Mouse (Mus musculus) testis, postnatal 14 days (tissue): ENCODE measurements around the gene Ephb2.
A peak's percentile ranks its signal among the peaks of the same experiment; 100 is the strongest.

ENCODE experiments used
- DNase-seq: peaks from one replicate; pipeline ENCODE4 v3.0.0; 2021; ENCODE audit warnings: low spot score

Gene Ephb2

GRCm38 (mm10) chr4:136651357-136651811 lies 184.4 kb downstream of the Ephb2 start:
- no peak for DNase-seq

DNA sequence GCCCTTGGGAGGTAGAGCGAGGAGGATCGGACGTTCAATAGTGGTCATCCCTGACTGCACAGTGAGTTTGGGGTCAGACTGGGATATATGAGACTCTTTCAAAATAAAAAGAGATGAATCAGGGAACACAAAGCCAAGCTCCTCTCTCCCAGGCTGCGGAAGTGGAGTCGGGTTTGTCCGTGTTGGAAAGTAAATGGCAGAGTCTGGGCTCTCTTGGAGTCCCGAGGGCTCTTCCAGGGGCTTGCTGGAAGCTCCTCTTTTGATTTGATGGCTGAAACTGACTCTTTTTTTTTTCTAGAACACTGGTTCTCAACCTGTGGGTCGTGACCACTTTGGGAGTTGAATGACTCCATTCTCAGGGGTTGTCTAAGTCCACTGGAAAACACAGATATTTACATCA lies 185.5 kb downstream of the Ephb2 start:
- no peak for DNase-seq

DNA sequence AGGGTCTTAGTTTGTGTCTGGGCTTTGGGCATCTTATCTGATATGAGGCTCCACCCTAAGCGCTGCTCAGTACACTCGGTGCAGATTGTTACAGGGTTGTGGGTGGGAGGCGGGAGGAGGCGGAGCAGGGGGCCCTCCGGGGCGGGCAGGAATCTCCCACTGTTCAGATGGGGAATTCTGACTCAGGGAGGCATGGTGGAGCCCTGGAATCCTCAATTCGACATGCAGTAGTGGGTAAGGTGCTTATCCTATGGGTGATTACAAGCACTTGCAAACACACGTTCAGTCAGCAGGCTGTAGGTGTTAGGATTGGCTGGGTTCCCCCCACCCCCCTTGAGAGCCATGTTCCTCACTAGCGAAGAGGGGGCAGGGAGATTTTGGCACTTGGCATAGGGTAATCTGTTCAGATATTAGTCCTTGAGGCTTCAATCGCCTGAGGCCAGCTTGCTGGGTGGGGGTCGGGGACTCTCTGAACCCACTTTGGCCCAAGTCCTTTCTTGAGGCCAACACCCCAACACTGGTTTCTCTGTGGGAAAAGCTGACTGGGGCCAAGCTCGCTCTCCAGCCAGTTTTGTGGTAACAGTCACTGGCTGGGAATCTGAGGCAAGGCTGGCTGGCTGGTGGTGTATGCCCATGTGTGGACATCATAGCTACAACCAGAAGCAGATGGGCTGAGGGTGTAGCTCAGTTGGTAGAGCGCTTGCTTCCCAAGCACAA lies 186.2 kb downstream of the Ephb2 start:
- no peak for DNase-seq

DNA sequence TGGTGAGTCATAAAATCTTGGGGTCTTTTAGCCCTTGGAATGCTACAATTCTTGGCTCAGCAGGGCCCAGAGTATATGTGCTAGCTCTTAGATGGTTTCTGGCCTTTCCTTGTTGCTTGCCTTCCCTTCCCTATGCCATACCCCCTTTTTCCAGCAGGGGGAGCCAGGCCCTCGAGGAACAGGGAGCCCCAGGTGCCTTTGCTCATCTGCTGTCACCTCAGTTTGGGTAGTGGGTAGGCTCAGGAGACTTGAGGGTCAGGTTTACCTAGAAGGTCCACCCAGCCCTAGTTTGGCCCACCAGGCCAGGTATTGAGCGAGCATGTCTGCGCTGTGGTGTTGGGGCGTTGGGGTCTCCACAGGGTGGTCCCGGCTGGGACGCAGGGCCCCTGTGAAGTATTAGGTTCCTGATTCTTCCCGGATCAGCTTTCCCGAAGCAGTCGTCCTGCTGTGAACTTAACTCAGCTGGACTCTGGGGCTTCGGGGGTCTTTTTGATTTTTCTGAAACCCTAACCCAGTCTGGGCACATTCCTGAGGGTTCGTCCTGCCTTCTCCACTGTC lies 186.8 kb downstream of the Ephb2 start:
- DNase-seq = peak; percentile 81

DNA sequence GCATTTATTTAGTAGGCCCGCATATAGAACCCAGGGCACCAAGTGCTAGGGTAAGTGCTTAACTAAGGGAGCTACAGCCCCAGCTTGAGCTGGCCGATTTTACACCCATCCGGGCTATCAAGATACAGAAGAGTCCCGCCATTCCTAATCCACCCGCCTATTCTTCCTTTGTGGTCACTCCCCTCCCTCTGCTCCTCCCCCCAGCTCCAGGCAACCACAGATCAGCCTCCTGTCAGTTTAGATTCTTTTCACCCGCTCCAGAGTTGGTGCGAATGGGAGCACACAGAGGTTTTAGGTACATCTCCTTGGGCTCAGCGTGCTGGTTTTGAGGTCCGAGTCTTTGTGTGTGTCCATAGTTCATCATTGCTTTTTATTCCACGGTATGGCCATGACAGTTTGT lies 196.9 kb downstream of the Ephb2 start:
- no peak for DNase-seq

DNA sequence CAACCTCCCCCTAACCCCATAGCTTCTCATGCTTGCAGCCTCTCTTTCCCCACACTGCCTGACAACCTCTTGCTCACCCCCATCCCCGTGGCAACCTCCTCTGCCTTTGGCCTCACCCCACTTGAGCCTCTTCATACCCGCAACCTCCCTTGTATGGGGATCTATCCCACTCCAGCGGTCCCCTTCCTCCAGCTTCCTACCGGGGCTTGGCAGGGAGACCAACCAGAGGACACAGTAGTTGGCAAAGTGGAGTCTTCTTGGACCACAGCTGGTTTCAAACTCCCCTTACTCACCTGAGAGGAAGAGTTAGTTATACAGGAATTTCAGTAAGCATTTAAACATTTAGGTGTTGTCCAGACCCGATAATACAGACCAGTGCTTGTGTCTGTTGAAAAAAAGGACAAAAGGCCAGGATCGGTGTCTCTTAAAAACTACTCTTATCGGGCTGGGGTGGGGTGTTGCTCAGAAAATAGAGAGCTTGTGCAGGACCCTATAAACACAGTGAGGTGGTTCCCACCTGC lies 197.5 kb downstream of the Ephb2 start:
- no peak for DNase-seq

DNA sequence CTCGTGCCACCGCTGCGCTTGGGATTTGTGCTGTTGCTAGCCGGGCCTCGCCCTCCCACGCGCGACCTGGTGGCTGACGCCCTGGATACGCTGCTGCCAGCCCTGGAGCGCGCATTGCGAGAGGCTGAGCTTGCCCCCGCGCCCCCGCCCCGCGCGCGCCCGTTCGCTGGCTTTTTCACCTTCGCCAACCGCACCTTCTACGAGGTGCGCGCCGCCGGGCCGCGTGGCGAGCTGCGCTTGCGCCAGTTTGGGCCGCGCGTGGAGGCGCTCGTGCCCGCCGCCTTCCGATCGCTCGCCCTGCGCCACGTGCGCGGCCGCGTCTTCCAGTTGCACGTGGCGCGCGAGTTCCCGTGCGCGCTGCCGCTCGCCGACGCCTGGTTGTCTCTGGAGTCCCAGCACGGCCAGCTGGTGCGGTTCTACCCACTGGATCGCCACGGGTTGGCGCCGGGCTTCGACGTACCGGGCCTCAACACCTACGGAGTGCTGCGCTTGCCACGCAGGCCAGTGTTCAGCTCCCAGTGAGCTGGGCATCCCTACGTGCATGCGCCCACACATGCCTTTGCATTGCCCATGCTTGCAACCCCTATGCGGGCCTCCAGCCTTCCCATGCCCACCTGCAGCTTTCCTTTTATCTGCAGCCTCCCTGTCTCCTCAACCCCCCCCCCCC lies 198.1 kb downstream of the Ephb2 start:
- peak; percentile 59 for DNase-seq

DNA sequence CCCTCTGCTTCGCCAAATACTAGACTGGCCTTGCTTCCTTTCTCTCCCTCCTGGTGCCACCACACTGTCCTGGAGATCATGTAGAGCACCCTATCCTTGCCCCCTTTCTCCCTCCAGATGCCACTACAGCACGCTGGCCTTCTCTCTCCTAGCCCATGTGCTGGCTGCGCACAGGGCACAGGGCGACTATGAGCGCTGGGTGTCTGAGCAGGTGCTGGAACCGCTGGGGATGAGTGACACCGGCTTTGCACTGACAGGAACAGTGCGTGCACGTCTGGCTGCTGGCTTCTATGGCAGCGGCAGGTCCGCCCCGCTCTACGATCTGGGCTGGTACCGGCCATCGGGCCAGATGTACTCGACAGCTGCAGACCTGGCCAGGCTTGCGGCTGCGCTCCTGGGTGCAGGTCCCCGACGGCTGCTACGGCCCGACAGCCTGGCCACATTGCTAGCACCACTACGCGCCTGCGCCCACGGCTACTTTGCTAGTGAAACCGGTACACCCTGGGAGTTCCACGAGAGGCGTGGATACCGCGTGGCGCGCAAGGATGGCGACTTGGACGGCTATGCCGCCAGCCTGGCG lies 198.7 kb downstream of the Ephb2 start:
- peak; percentile 30 for DNase-seq

DNA sequence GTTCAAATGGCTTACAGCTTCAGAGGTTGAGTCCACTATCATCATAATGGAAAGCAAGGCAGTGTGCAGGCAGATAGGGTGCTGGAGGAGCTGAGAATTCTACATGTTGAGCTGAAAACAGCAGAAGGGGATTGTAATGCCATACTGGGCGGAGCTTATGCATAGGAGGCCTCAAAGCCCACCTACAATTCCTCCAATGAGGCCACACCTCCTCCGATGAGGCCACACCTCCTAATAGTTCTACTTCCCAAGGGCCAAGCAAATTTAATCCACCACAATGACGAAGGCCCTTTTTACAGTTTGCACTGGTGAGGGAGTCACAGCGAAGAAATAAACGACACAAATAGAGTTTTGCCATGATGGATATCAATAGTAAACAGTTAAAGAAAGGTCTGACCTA lies 199.3 kb downstream of the Ephb2 start:
- DNase-seq = no peak

DNA sequence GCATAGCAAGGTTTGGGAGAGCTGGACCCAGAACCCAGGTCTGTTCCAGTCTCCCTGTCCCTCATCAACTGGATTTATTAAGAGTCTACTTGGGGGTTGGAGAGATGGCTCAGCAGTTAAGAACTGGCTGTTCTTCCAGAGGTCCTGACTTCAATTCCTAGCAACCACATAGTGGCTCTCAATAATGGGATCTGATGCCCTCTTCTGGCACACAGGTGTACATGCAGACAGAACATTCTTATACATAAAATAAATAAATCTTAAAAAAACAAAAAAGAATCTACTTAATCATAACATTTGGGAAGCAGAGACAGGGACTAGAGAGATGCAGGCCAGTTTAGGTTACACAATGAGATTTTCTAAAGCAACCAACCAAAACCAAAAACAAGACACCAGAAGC lies 199.8 kb downstream of the Ephb2 start:
- DNase-seq = no peak

GRCm38 (mm10) chr4:136631237-136631994 lies 204.4 kb downstream of the Ephb2 start:
- DNase-seq = no peak

DNA sequence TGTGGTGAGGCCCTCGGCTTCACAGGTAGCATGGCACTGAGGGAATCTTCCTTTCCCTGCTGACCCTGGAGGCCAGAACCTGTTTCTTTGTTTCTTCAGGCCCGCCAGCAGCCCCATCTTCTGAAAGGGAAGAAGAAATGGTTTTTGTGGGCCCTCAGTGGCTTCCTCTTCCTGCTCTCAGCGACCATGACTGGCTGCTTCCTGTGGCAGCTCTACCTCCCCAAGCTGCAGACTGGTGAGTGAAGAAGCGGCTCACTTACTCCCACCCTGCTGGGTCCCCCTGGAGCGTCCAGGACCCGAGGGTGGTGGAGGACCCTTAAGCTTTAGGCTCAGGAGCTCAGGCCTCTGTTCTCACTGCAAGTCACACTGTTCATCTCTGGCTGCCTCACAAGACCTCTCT lies 209.2 kb downstream of the Ephb2 start:
- no peak for DNase-seq

DNA sequence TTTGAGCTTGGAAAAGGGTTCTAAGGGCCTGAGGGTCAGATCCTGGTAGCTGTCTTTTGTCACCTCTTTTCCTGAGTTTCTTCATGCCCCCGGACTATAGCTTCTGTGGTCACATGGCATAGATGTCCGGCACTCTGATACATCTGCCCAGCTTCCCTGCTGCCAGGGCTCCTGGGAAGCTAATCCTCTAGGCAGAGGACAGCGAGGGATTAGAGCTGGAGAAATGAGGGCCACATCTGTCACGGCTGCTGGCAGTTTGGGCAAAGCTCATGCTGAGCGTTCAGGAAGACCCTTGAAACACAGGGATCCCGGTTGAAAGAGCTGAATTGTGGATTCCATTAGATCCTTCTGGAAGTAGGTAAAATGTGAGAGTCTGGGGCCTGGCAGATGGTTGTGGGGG lies 213.4 kb downstream of the Ephb2 start, which contains the start of gene Lactbl1:
Gene Lactbl1 (plus strand): TSS at position 234 of the 400 bp plus-strand sequence.
- DNase-seq = no peak

DNA sequence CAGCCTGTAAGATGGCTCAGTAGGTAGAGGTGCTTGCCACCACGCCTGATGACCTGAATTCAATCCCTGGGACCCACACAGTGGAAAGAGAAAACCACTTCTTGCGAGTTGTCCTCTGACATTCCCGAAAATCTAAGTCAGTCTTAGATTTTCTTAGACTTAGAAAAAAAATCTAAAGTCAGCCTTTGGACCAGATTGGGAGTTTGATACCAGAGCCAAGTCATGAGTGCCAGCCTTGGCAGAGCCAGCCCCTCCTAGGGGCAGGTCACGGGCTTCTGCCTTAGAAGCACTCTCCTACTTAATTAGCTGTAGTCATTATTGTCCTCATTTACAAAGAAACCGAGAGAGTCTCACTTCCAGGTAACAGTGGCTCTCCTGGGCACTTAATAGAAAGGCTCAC lies 213.8 kb downstream of the Ephb2 start:
- DNase-seq = no peak

- no peak for DNase-seq
Observed at GRCm38 (mm10) chr4:136621336-136621735, 214.5 kb downstream of the Ephb2 start.

DNA sequence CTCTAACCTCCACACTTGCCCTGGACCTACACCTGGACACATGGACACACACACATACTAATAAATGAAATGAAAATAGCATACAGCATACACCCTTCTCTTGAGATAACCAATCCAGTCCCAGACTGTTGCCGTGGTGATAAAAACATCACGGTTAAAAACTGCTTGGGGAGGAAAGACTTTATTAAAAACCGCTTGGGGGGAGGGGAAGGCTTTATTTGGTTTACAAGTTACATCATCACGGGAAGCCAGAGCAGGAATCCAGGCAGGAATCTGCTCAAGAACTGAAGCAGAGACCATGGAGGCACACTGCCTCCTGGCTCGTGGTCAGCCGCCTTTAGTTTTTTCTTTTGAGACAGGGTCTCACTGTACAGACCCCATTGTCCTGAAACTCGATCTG lies 222.1 kb downstream of the Ephb2 start:
- no peak for DNase-seq

- DNase-seq = no peak
Observed at GRCm38 (mm10) chr4:136610387-136610856, 225.4 kb downstream of the Ephb2 start, which contains the start of gene Tex46. TSS of gene Tex46 (plus strand) at chr4:136610437.

GRCm38 (mm10) chr4:136605756-136606485 lies 229.9 kb downstream of the Ephb2 start:
- DNase-seq = no peak

- DNase-seq = peak; percentile 95
Observed at GRCm38 (mm10) chr4:136602568-136602967, 233.2 kb downstream of the Ephb2 start, which contains the start of gene Kdm1a. TSS of gene Kdm1a (minus strand) at chr4:136602723.

DNA sequence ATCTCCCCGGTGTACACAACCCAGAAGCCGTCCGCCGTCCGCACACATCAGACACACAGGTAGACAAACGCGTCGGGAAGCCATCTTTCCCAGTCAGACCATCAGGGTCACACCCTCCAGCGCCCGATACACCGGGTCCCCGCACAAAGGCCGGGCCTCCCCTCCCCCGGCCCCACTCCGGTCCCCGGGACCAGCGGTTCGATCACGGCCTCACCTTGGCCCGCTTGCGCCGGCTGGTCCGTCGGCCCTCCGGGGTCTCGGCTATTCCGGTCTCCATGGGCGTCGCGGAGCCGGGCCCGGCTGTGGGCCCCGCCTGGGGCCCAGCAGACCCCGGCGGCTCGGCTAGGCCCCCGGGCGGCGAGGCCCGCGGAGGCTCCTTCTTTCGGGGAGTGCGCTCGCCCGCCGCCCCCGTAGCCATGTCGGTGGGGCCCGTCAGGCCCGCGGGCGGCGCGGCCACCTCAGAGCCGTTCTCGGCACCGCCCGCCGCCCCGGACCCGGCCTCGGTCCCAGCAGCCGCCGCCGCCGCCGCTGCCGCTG lies 233.7 kb downstream of the Ephb2 start:
- DNase-seq = peak; percentile 65

- peak; percentile 41 for DNase-seq
Observed at GRCm38 (mm10) chr4:136601476-136601875, 234.3 kb downstream of the Ephb2 start.
